Mouse (Mus musculus) liver, adult (tissue): ENCODE results near the gene Mt3.

Source experiments
- GATA4 ChIP-seq: IDR thresholded peaks from 2 replicates; pipeline ENCODE4 v1.6.1; 2014; ENCODE audit warnings: mild to moderate bottlenecking, low read length; ENCODE audit not compliant: insufficient replicate concordance

Mt3 gene

DNA sequence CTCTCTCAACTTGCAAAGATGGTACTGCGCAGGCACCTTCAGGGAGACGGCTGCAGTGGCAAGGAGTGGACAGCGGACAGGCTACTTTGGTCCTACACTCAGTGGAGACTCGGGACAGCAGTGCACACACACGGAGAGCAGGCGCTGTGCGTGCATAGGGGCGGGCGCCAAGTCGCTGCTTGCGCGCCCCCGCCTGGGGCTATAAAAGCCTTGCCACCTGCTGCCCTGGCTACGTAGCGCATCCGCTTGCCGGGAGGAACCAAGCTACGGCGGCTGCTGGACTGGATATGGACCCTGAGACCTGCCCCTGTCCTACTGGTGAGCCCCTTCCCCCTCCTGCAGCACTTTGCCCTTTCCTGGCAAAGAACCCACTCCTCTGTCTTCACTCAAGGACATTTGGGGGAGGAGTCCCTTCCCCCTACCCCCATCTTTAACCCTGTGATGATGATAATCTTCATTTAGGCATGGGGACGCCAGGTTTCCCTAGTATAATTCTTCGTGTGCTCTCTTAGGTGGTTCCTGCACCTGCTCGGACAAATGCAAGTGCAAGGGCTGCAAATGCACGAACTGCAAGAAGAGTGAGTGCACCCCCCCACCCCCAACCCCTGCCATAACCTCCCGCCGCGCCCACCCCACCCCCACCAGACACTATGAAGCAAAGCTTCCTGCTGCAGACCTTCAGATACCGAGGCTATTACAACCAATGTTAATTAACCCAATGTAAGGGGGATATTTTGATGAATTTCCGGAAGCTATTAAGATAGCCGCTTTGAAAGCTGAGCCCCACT is at the start of gene Mt3:
TSS of gene Mt3 (plus strand) at position 95 of the 788 bp plus-strand sequence.
- TF ChIP-seq GATA4: no peak

DNA sequence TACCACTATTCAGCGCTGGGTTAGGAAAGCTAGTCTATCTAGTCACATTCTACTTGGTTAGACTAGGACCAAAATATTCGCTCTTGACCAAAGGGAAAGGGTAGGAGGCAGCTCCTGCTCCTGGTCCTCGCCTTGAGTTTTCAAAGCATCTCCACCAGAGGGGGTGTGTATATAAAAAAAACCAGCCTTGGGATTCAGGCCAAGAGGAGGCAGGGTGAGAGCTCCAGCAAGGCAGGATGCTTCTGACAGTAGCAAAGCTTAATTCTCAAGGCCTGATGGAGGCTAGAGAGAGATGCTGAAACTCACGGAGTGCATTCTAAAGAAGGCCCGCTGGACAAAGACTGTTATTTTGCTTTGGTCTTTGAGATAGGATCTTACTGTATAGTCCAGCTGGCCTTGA is 48.3 kb upstream of the Mt3 start:
- no peak for TF ChIP-seq GATA4

DNA sequence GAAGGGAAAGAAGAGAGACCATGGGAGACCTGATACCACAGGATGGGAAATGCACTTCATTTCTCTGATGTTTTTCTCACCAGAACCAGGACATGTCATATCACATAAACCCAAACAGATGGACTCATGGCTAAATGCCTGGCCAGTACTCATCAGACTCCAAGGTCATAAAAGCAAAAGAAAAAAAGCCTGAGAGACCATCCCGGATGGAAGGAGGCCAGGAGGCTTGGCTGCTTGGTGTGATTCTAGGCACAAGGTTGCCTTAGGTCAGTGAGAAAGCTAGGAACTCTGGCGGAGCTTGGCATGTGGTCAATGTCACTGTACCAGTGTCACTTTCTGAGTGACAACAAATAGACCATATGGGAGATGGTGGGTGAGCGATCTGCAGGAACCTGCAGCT is 44.5 kb upstream of the Mt3 start:
- no peak for TF ChIP-seq GATA4

DNA sequence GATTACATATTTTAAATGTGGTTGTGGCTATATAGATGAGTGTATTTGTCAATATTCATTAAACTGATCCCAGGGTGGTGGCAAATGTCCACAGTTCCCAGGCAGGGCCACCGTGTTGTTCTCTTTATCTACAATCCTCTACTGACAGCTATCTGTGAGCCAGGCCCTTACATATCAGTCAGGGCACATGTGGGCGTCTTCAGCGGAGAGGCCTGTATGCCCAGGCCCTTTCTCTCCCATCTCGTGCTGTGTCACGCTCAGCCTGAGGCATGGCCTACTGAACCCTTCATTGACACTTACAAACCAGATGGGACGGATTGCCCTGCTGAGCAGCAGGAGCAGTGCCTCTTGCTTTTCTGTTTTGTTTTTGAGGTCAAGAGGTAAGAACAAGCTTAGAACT is 43.0 kb upstream of the Mt3 start:
- no peak for TF ChIP-seq GATA4

GRCm38 (mm10) chr8:94109835-94110234 is 42.6 kb upstream of the Mt3 start:
- no peak for TF ChIP-seq GATA4

- no peak for TF ChIP-seq GATA4
Measured at GRCm38 (mm10) chr8:94110526-94111177, 41.8 kb upstream of the Mt3 start.

GRCm38 (mm10) chr8:94113435-94113834 is 39.0 kb upstream of the Mt3 start:
- TF ChIP-seq GATA4: no peak

GRCm38 (mm10) chr8:94113972-94114371 is 38.4 kb upstream of the Mt3 start:
- no peak for TF ChIP-seq GATA4

GRCm38 (mm10) chr8:94118776-94119430 is 33.5 kb upstream of the Mt3 start:
- no peak for TF ChIP-seq GATA4

DNA sequence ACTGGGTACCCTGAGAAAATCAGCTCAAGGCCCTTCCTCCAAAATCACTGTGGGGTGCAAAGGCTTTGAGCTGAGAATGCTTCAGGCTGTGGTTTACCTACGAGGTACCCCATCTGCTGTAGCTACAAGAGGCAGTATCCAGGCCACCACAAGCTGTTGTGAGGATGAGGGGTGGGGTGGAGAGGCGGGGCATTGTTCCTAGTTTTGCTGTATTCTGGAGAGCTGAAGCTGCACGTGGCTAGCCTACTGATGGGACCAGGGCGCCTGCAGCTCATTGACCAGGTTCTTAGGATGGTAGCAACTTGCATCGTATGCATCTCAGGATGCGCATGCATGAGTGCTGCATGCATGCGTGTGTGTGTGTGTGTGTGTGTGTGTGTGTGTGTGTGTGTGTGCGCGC is 30.8 kb upstream of the Mt3 start:
- no peak for TF ChIP-seq GATA4

- TF ChIP-seq GATA4: no peak
Measured at GRCm38 (mm10) chr8:94122711-94123468, 29.5 kb upstream of the Mt3 start.

DNA sequence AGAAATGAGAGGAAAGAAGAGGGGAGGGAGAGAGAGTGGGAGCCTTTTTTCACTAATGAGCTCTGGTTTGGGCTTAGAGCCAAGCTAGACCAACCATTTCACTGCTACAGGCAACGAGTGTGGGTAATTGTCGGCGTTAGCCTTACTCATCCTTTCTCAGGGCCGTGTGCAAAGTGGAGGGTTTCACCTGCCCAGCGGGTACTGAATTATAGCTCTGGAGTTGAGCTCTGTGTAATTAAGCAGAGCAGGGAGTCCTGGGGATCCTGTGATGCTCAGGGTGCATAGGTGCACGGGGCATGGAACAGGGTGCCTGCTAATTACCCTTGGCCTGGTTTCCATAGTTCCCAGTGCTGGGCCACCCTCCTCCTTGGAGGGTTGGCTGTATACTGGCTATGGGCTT is 24.7 kb upstream of the Mt3 start:
- no peak for TF ChIP-seq GATA4

DNA sequence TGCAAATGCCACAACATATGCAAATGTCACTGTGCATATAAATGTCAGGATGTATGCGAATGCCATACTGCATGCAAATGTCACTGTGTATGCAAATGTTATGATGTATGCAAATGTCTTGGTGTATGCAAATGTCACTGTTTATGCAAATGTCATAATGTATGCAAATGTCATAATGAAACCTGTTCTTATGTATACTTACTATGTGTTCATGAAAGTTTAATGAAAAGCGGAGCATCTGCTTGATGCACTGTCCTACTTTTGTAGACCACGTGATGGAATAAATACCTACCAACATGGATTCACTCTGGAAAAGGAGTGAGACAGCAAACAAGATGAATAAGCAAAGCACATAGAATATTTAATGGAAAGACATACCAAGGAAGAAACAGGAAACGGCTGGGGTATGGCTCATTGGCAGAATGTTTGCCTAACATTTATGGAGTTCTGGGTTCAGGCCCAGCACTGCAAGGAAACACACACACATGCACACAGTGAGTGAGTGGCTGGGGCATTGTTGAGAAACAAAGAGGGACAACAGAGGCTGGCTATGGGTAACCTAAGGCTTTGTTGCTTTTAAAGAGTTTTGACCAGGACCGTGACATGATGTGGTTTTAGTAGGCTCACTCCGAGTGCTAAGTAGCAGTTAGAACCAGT is 23.1 kb upstream of the Mt3 start:
- no peak for TF ChIP-seq GATA4

- no peak for TF ChIP-seq GATA4
Measured at GRCm38 (mm10) chr8:94130126-94130525, 22.3 kb upstream of the Mt3 start.

- TF ChIP-seq GATA4: no peak
Measured at GRCm38 (mm10) chr8:94132096-94132495, 20.3 kb upstream of the Mt3 start.
